Mouse (Mus musculus) CH12.LX (cell line): Measurements from ENCODE around the gene Ccdc38.

Experiments
- CTCF ChIP-seq, 2 experiments: IDR thresholded peaks in 1 of 2; conservative IDR thresholded peaks in 1 of 2; 2 replicates each; pipeline ENCODE4 v1.5.1; 2011 to 2012; ENCODE audit warnings: low read depth in 2 of 2, low read length in 2 of 2, improper control_type of control experiment in 1 of 2, inconsistent platforms in 1 of 2, mild to moderate bottlenecking in 1 of 2, moderate library complexity in 1 of 2
- EP300 ChIP-seq: IDR thresholded peaks from 2 replicates; pipeline ENCODE4 v1.6.1; 2011; ENCODE audit warnings: low read length, improper control_type of control experiment
- MAFK ChIP-seq: IDR thresholded peaks from 2 replicates; pipeline ENCODE4 v1.6.1; 2011; ENCODE audit warnings: low read length, improper control_type of control experiment; ENCODE audit not compliant: insufficient replicate concordance
- MAX ChIP-seq: IDR thresholded peaks from 2 replicates; pipeline ENCODE4 v1.6.1; 2011; ENCODE audit warnings: low read length, improper control_type of control experiment
- POLR2A ChIP-seq: IDR thresholded peaks from 2 replicates; pipeline ENCODE4 v1.6.1; 2011; ENCODE audit warnings: low read depth, mild to moderate bottlenecking, improper control_type of control experiment, low read length
- POLR2AphosphoS2 ChIP-seq: IDR thresholded peaks from 2 replicates; pipeline ENCODE4 v1.6.1; 2011; ENCODE audit warnings: low read depth, low read length, improper control_type of control experiment
- RCOR1 ChIP-seq: conservative IDR thresholded peaks from 2 replicates; pipeline ENCODE4 v1.6.1; 2012; ENCODE audit warnings: low read depth, mild to moderate bottlenecking, inconsistent platforms, low read length, improper control_type of control experiment
- SIN3A ChIP-seq: IDR thresholded peaks from 2 replicates; pipeline ENCODE4 v1.6.1; 2012; ENCODE audit warnings: low read length, improper control_type of control experiment, inconsistent platforms
- TBP ChIP-seq: conservative IDR thresholded peaks from 2 replicates; pipeline ENCODE4 v1.6.1; 2011; ENCODE audit warnings: low read depth, low read length, improper control_type of control experiment
- TCF12 ChIP-seq: IDR thresholded peaks from 2 replicates; pipeline ENCODE4 v1.6.1; 2014; ENCODE audit warnings: low read depth, mild to moderate bottlenecking, inconsistent platforms, low read length, improper control_type of control experiment
- UBTF ChIP-seq: IDR thresholded peaks from 2 replicates; pipeline ENCODE4 v1.6.1; 2012; ENCODE audit warnings: low read depth, mild to moderate bottlenecking, inconsistent platforms, low read length, improper control_type of control experiment, moderate library complexity
- USF1 ChIP-seq: IDR thresholded peaks from 2 replicates; pipeline ENCODE4 v1.6.1; 2014; ENCODE audit warnings: low read depth, mild to moderate bottlenecking, inconsistent platforms, low read length, improper control_type of control experiment

GRCm38 (mm10) chr10:93609236-93609635, 68.8 kb downstream of the Ccdc38 start:
- no peak for TF ChIP-seq EP300
- no peak for TF ChIP-seq MAFK
- TF ChIP-seq POLR2AphosphoS2: no peak
- no peak for TF ChIP-seq RCOR1
- TF ChIP-seq POLR2A: no peak
- no peak for TF ChIP-seq UBTF
- TF ChIP-seq TBP: no peak
- TF ChIP-seq CTCF (conservative IDR thresholded peaks at IDR 0.05 in 1 of 2, IDR thresholded peaks at IDR 0.05 in 1 of 2; ENCODE audit: low read depth in 2 of 2, low read length in 2 of 2): no peak
- no peak for TF ChIP-seq SIN3A
- no peak for TF ChIP-seq MAX
- no peak for TF ChIP-seq TCF12
- no peak for TF ChIP-seq USF1
